Mouse (Mus musculus) right cerebral cortex, postnatal 36 days (tissue): ENCODE measurements around the gene Pbld2.

ENCODE experiments used
- DNase-seq, 2 experiments: peaks; one replicate each; pipeline ENCODE4 v3.0.0; 2022; ENCODE audit warnings: low spot score in 2 of 2, mixed read lengths in 1 of 2

The Pbld2 gene

GRCm38 (mm10) chr10:63023749-63024579 lies at the start of gene Pbld2, which contains the start of gene Hnrnph3:
TSS of gene Pbld2 (plus strand) at chr10:63024315.
TSS of gene Hnrnph3 (minus strand) at chr10:63024217.
- DNase-seq = peak; percentile 97

DNA sequence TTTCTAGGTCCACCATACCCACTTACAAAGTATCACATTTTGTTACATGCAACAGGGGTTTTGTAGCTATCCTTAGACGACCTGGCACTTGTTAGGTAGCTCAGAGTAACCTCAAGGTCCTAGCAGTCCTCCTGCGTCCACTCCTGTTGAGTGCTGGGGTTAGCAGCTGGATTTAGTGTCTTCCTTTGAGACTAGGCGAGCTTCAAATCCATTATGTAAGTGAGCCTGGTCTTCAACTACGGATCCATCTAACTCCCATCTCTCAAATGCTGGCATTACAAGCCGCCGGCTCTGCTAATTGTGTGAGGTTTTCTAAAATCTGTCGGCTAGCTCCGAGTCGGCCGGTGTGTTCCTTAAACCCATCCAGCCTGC lies 44.5 kb upstream of the Pbld2 start:
- no peak for DNase-seq

DNA sequence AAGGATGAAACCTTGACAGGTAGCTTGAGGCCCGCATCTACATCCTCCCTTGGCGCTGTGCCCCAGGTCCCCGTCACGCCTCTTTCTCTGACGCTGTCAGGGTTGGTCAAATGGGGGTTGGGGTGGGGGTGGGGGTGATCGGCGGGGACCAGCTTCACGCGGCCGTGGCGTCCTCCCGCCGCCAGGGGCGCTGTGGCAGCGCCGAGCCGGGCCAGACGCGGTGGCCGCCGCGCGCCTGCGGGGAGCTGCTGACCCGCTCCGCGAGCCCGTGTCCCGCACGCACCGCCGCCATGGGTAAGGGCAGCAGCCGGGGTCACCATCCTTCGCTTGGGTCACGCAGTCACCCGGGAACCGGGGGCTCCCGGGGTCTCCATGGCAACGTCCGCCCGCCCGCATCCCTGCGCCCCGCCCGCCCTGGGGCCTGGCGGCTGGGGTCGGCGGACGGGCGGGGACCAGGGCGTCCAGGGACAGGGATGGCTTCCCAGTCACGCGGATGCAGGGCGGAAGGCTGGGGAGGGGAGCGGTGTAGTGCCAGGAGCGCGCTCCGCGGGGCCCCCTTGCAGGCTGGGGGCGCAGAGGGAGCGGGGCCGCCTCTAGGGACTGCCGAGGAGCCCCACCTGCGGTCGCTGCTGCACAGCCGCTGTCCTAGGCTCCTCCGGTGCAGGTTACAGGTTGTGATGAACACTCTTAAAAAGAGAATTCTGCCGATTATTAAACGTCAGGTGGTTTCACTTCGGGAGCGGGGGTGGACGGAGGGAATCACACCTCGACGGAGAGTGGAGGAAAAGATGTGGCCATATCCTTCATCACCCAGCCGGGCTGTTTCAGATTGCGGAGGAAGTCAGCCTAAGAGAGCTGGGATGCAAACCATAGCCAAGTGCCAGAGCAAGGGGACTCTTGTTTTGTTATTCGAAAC lies 43.8 kb upstream of the Pbld2 start, which contains the start of gene Rufy2:
Gene Rufy2, plus strand, starts transcription at position 185 of the 916 bp plus-strand sequence.
- DNase-seq = peak; percentile 83 to 87

DNA sequence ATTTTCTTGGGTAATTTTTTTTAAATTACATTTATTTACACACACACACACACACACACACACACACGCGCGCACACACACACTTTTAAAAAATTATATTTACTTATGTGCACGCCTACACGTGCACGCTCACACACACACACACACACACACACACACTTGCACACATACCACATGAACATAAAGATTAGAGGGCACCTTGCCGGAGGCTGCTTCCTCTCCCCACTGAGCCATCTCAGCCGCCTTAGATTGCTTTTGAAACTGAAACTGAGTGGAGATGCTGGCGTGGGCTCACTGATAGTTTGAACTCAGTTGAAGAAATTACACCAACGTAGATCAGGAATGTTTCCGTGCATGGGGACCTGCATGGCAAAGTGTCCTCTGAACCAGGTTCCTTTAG lies 40.0 kb upstream of the Pbld2 start:
- no peak for DNase-seq

GRCm38 (mm10) chr10:62984495-62984894 lies 39.6 kb upstream of the Pbld2 start:
- DNase-seq = no peak

DNA sequence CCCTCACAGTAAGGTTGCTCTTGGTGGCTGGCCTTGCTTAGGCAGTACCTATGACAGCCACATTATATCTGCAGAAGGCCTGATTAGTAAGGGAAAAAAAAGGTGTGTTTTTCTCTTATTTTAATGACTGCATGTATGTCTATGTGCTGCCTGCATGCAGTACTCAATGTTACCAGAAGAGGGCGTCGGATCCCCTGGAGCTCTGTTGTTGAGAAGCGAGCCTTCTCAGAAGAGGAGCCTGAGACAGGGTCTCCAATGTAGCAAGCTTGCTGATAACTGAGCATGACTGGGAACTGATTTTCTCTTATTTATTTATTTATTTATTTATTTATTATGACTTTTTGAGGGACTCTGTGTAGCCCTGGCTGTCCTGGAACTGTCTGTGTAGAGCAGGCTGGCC lies 36.8 kb upstream of the Pbld2 start:
- no peak for DNase-seq

GRCm38 (mm10) chr10:62990636-62991035 lies 33.5 kb upstream of the Pbld2 start:
- no peak for DNase-seq

- no peak for DNase-seq
Measured at GRCm38 (mm10) chr10:62993991-62994390, 30.1 kb upstream of the Pbld2 start.

DNA sequence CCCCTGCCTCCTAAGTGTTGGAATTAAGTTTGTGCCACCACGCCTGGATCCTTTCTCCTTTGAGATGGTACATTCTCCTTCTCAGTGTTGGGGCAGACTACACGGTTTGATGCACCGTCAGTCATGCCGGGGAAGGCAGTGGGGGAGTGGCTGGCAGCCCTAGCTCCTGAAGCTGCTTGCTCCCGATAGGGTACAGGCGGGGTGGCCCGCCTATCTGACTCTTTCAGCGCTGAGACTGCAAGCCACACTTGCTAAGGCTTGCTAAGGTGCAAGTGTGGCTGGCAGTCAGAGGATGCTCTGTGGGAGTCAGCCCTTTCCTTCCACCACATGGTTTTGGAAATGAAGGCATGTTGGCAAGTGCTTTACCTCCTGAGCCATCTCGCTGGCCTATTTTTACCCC lies 23.5 kb upstream of the Pbld2 start:
- DNase-seq = no peak

- no peak for DNase-seq
Measured at GRCm38 (mm10) chr10:63003252-63003651, 20.9 kb upstream of the Pbld2 start.

GRCm38 (mm10) chr10:63004556-63004955 lies 19.6 kb upstream of the Pbld2 start:
- no peak for DNase-seq

- DNase-seq = no peak
Measured at GRCm38 (mm10) chr10:63008193-63008592, 15.9 kb upstream of the Pbld2 start.

DNA sequence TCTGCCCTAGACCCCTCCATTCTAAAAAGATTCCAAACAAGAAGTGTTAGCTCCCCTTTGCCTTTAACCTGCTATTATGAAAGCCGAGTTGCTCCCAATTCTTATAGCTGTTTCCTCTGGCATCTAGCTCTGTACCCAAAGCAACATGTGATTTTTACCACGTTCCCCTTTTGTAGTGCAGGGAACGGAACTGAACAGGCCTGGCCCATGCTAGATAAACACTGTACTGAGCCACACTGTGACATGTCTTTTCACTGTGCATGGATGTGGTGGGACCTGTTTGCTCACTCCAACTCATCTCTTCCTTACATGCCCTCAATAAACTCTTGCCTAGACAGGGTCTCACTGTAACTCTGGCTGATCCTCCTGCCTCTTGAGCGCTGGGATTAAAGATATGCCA lies 13.8 kb upstream of the Pbld2 start:
- no peak for DNase-seq

- no peak for DNase-seq
Measured at GRCm38 (mm10) chr10:63011556-63011955, 12.6 kb upstream of the Pbld2 start.

- DNase-seq = no peak
Measured at GRCm38 (mm10) chr10:63013476-63013875, 10.6 kb upstream of the Pbld2 start.

- DNase-seq = no peak
Measured at GRCm38 (mm10) chr10:63014168-63014567, 9.9 kb upstream of the Pbld2 start.

- DNase-seq = no peak
Measured at GRCm38 (mm10) chr10:63019304-63019703, 4.8 kb upstream of the Pbld2 start.

DNA sequence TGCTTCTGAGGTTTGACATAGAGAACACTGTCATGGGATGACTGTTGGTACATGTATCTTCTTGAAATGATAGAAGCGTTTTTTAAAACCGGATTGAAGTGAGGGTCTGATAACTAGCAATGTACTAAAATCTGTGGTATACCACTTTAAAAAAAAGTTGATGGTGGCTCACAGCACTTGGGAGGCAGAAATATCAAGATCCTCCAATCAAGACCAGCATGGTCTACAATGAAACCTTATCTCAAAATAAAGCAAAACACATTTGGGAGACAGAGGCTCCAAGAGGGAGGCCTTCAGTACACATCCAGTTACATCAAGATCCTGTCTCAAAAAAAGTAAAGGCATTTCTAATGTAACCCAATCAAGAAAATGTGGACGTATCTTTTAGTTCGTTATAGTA lies 2.4 kb upstream of the Pbld2 start:
- DNase-seq = no peak

GRCm38 (mm10) chr10:63022541-63023120 lies 1.5 kb upstream of the Pbld2 start:
- DNase-seq = no peak

DNA sequence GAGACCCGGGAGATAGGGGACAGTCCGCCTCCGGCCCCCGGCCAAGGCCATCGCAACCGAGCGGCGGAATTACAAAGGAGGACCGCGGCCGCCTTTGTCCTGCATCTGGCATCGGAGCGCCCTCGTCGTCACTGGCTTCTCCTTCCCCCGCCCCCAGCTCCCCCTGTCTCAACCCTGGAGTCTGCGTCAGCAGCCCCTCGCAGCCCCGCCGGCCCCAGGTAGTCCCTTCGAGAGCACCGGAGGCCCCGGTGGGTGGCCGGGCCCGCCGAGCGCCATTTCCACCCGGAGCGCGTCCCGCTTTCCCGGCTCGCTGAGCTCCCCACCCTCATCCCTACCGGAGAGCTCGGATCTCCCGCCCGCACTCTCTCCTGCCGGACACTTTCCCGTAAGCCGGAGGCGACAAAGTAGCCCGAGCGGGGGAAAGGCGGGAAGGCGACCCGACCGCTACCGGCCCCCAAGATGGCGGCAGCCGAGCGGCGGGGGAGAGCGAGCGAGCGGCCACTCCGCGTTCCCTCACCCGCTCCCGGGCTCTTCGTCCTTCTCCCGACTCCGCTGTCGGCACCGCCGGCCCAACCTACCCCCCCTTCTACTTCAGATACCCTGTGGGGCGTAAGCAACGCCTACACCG lies 880 bp upstream of the Pbld2 start:
- DNase-seq = peak; percentile 32 to 52

DNA sequence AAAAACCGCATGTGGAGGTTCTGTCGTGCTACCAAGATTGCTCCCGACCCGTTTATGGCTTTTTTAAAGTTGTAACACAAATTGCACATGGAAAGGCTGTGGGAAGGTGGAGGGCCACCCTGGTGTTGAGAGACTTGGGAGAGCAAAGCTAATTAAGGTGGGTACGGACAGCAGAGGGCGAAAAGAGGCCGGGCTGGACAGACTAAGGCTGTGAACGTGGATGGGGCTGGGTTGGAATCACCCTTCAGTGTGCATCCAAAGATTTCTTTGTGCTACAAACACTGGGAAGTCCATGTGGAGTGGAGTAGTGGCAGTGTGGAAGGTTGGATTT lies 430 bp downstream of the Pbld2 start:
- peak; percentile 39 for DNase-seq

GRCm38 (mm10) chr10:63025016-63025415 lies 901 bp downstream of the Pbld2 start:
- no peak for DNase-seq
